Mouse (Mus musculus): ENCODE measurements around the gene Hist1h2ak.
"Not testable (repeated sequence)": the region's sequence is repeated elsewhere in the genome, so short reads cannot be mapped to it uniquely, and the experiment has no call there.

Gene Hist1h2ak

GRCm38 (mm10) chr13:21718381-21719080 is 35.1 kb downstream of the Hist1h2ak start:
- no peak for DNase-seq

GRCm38 (mm10) chr13:21717397-21718357 is 36.0 kb downstream of the Hist1h2ak start, which contains the start of gene Hist1h3h:
TSS of gene Hist1h3h (plus strand) at chr13:21717659.
- DNase-seq = peak; percentile 88

GRCm38 (mm10) chr13:21716540-21717391 is 36.9 kb downstream of the Hist1h2ak start:
- DNase-seq = not testable (repeated sequence)

GRCm38 (mm10) chr13:21715864-21716539 is 37.6 kb downstream of the Hist1h2ak start, which contains the start of the genes Hist1h2bl and Hist1h2ai:
TSS of gene Hist1h2bl (minus strand) at chr13:21716143.
TSS of gene Hist1h2ai (plus strand) at chr13:21716422.
- DNase-seq = peak; percentile 90

- no peak for DNase-seq
Observed at GRCm38 (mm10) chr13:21715131-21715863, 38.3 kb downstream of the Hist1h2ak start.

- DNase-seq = peak; percentile 74
Observed at GRCm38 (mm10) chr13:21714725-21715124, 38.9 kb downstream of the Hist1h2ak start.

GRCm38 (mm10) chr13:21711698-21712097 is 41.9 kb downstream of the Hist1h2ak start:
- no peak for DNase-seq

- DNase-seq = peak; percentile 79
Observed at GRCm38 (mm10) chr13:21710821-21711525, 42.7 kb downstream of the Hist1h2ak start.

- peak; percentile 89 for DNase-seq
Observed at GRCm38 (mm10) chr13:21710031-21710711, 43.5 kb downstream of the Hist1h2ak start.

GRCm38 (mm10) chr13:21706669-21707068 is 47.0 kb downstream of the Hist1h2ak start:
- no peak for DNase-seq
